Mouse (Mus musculus): ENCODE data around the gene Atl3.

Gene Atl3

DNA sequence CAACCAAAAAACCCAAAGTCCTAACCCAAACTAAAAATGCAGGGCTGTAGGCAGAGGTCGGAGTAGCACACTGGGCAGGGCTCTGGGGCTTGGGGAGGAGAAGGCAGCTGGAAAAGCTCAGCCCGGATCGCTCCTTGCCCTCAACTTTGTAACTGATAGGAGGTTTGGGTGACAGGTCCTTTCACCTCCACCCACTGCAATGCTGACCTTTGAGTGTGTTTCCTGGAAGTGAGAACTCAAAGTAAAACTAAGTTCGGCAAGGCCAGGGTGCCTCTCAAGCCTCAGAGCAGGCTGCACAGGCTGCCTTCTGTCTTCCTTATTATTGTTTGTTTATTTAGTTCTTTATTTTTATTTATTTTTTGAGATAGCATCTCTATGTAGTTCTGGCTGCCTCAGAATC, 66.1 kb downstream of the Atl3 start:
- DNase-seq (ENCODE audit: low spot score in 2 of 2), result no peak

DNA sequence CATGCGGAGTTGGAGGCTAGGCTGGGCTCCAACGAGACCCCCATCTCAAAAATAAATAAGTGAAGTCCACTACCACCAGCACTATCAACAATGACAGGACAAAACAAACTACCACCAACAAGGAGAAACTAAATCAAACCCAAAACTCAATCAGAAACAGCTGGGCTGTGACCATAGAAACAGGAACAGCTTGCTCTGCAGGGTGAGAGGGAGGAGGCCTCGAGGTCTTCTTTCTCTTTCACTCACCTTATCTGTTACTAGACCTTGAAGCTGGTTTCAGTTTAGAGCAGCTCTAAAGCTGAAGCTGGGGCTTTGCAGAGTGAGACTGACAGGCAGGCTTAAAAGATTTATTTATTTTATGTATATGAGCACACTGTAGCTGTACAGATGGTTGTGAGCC, 67.6 kb downstream of the Atl3 start:
- no peak for DNase-seq (ENCODE audit: low spot score in 2 of 2)

DNA sequence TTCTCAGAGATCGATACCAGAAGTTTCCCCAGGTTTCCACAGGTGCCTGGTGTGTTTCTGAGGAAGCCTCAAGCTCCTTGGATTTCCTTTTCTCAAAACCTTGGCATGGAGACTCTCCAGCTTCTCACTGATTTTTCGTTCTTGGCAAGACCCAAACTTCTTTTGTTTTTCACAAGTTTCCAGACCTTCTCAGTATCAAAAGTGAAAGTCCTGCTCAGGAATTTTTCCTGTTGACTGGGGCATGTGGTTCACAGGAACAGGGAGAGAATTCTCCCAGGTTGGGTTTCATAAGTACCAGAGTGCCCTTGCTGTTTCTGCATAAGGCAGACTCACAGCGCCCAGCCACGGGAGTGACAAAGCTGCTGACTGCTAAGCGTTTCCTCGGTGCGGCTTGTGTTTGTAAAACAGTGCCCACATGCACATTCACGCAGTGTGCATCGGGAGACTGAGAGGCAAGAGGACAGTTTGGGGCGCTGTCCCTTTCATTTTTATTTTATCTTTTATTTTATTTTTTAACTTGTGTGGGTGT, 68.8 kb downstream of the Atl3 start:
- DNase-seq (ENCODE audit: low spot score in 2 of 2), result no peak

DNA sequence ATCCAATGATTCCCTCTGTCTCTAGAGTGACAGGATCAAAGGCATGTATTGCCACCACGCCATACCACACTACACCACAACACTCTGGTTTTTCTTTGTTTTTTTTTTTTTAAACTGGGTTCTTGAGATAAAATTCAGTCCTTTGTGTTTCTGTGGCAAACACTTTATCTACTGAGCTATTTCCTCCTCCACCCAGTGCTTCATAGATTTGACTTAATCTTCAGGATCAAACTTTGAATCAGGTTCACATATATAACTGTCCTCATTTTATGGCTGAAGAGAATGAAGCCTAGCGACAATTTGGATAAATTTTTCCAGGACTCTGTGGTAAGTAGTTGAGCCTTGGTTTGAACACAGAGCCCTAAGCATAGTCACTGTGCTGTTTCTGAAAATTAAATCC, 69.8 kb downstream of the Atl3 start:
- no peak for DNase-seq (ENCODE audit: low spot score in 2 of 2)

DNA sequence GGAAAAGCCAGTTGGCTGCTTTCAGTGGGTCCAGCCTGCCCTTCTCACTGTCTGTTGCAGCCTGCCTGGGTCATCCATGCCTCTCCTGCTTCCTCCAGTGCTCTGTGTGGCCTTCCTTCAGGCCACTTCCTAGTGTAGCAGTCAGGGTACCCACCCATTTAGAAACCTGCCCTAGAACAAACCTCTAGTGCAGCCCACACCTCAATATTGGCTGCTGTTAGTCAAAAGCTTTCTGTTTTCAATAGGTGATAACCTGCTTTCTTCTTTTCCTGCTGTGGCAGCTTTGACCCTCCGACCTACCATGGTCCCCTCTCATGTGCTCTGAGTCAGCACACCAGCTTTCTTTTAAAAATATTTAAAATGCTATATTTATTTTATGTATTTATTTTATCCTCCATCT, 70.6 kb downstream of the Atl3 start:
- DNase-seq (ENCODE audit: low spot score in 2 of 2), result no peak

DNA sequence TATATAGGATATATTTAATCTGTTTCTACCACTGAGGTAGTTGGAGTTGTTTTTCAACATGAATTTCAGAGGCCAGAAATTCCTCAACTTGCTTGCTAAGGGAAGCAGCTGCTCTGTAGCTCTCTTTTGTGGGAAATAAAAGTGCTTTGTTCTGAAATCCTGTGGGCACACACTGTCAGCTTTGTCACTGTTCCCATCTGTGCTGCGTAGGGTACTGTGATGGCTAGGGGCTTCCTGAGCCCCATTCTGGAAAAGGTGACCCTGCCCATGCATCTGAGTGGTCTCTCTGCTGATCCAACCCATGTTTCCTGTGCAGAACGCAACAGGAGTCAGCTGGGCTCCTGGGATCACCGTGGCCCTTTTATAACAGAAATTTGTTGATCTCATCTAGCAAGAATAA, 73.0 kb downstream of the Atl3 start:
- no peak for DNase-seq (ENCODE audit: low spot score in 2 of 2)

DNA sequence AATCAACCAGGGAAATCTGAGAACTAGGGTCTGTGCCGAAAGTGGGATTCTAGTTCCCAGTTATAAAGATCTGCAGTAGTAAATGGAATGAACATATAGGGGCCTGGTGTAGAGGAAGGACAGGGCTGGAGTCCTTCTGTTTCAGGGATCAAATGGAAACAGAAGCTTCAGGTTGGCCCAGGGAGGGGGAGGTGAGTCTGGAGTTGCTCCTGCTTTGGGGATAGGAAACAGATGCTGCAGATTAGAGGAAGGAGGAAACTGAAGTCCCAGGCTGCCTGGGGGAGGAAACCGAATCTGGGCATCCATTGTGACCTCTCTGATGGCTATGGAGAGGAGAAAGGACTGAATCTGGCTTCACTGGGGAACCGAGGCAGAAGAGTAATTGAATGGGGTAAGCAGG, 74.5 kb downstream of the Atl3 start:
- no peak for DNase-seq (ENCODE audit: low spot score in 2 of 2)

DNA sequence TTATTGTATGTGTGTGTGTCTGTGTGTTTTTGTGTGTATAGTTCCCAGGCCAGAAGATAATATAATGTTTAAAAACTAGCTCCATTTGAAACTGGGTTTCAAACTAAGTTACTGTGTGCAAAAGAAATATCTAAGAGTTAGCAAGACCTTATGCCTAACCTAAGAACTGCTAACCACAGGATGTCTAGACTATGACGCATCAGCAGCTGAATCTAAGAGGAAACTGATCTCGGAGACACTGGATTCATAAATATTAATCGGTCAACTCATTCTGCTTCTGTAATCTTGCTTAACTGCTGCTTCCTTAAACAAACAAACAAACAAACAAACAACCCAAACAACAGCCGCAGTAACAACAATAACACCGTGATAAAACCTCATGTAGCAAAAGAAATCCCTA, 75.8 kb downstream of the Atl3 start:
- no peak for DNase-seq (ENCODE audit: low spot score in 2 of 2)

DNA sequence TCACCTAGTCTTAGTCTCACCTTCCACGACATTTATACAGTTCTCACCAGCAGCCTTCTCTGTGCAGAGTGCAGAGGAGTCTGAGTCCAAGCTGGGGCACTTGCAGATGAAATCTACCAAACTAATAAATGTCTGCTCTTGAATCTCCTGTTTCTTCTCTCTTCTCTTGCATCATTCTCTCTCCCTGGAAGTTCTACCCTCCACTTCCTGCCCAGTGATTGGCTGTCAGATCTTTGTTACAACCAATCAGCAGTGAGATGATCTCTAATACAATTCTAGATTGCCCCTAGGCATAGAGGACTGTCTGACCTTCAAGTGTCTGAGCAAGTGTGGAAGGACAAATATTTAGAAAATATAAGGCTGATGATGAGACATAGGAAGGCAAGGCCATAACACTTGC, 82.3 kb downstream of the Atl3 start:
- DNase-seq (ENCODE audit: low spot score in 2 of 2), result no peak

DNA sequence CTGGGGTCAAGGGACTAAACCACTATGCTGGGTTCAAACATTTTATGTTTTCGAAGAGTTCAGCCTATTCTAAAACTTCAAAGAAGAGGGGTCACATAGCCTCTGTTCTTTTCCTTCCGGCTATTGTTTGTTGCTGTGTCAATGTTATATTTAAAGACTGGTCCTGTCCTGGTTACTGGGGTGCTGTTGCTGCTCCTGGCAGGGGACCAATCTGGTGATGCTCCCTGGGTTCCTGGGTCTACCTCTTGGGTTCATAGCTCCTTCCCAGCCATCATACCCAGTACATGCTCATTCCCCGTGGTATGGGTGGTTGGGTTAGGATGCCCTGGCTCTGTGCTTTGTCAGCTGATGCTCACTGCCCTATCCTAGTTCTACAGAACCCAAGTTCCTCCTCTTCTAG, 83.9 kb downstream of the Atl3 start:
- no peak for DNase-seq (ENCODE audit: low spot score in 2 of 2)

DNA sequence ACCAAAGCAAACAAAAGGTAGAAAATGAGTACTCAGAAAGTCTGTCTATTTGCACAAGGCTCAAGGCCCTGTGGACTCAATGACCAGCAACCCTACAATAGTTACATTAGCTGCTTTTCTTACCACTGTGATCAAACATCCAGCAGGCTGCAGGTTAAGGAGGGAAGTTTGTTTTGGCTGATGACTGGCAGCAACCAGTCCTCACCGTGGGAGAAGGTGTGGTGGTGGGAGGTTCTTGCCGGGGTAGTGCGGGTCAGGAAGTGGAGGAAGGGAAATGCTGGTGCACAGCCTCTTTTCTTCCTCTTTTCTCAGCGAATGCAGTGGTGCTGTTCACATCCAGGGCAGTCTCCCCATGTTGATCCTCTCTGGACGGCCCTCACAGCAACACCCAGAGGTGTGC, 87.2 kb downstream of the Atl3 start:
- no peak for DNase-seq (ENCODE audit: low spot score in 2 of 2)

DNA sequence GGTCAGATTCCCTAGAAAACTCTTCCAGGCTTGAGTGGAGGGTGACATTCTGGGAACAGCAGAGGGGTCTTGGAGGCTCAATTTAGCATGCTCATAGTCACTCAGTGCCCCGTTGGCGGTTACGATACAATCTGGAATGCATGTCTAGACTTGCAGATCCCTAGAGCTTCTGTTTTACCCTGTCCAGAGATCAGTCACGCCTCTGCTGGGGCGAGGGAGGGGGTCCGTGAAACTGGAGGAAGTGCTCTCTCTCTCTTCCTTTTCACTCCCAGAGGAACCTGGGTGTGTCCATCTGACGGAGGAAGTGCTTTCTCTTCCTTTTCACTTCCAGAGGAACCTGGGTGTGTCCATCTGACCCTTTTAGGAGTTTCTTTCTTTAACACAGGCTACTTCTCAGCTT, 89.3 kb downstream of the Atl3 start:
- no peak for DNase-seq (ENCODE audit: low spot score in 2 of 2)

DNA sequence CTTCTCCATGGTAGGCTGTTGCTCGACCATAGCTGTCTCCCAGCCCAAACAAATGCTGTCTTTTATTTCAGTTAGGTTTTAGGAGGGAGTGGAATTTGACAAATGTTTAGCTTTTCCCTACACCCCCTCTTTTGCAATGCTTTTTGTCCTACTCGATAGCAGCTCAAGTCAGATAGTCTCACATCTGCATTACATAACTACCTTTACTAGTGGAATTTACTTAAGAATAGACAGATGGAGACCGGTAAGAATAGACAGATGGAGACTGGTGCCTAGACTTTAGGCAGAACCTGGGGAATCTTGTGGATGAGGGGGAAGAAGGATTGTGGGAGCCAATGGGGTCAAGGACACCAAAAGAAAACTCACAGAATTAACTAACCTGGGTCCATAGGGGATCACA, 89.8 kb downstream of the Atl3 start:
- no peak for DNase-seq (ENCODE audit: low spot score in 2 of 2)

DNA sequence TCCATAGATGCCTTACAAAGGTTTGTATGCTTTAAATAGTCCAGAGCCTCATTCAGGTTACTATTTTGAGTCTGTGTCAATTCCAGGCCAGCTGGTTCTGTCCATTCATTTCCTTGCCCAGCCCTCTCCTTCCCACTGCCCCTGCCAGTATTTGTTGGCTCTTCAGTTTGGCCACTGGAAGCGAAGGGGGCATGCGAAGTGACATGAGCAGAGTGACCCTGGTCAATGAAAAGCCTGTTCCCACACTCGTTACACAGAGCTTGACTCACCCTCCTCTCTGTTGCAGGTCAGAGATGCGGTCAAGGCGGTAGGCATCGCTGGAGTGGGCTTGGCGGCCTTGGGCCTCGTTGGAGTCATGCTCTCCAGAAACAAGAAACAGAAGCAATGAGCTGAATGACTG, 91.4 kb downstream of the Atl3 start:
- no peak for DNase-seq (ENCODE audit: low spot score in 2 of 2)

DNA sequence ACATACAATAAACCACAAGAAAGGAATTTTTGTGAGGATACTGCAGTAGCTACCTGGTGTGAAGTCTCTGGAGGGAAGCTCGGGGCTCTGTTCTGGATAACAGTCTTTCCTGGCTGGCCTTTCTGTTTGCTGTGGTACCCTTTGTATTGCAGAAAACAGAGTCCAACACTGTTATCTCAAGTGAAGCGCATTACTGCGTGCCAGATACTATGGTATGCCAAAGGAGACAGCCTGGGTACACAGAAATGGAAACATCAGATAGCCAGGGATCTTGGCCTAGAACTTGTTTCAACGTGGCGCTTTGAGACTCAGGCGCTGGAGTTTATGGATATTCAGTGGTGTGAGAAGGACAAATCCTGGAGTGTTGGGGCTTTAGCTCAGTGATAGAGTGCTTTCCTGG, 91.9 kb downstream of the Atl3 start:
- DNase-seq (ENCODE audit: low spot score in 2 of 2), result no peak

All from frontal cortex, postnatal 25 days (tissue).